19 mouse cellular contexts compared by ENCODE assay signal in genomic region chr1:88219054-88219453, GRCm38 (mm10). TPM values are rescaled to one million over a fixed set of nuclear protein-coding genes. Genes with fewer than 3 reads are reported as not detected.
A peak's percentile ranks its signal among the peaks of the same experiment; 100 is the strongest.
DNase-seq lines count a peak whose midpoint lies in the region; ATAC-seq and TF ChIP-seq lines count a peak whose summit lies in the region.
"Had no signal": no experiment of that assay in that cellular context is flagged by ENCODE, and none has a peak within 500 bp of the region (broad histone marks: within the 10 kb centered on the region; RNA-seq: fewer than 3 reads in every experiment).

No protein-coding gene starts in this region.

- peaks cover 38% of the 10 kb centered on the region for H3K9me3 ChIP-seq in lung, embryonic 14.5 days (ENCODE audit: low read depth, low read length)
- H3K9me3 ChIP-seq: midbrain, embryonic 10.5 days had no signal

- no peaks in the 10 kb centered on the region for H3K36me3 ChIP-seq in lung, embryonic 14.5 days (ENCODE audit: insufficient read depth)
- H3K36me3 ChIP-seq: hindbrain, embryonic 12.5 days; limb, embryonic 12.5 days; midbrain, embryonic 10.5 days had no signal

- ATAC-seq in lung, embryonic 14.5 days (ENCODE audit: insufficient read depth) = no peak

- H3K9ac ChIP-seq in lung, embryonic 14.5 days = no peak overlapping the region
- H3K9ac ChIP-seq: hindbrain, embryonic 12.5 days; limb, embryonic 12.5 days had no signal

- no peak overlapping the region for H3K4me3 ChIP-seq in lung, embryonic 14.5 days (ENCODE audit: low read depth, low read length)
- H3K4me3 ChIP-seq: erythroblast, embryonic 14.5 days; hindbrain, embryonic 12.5 days; limb, embryonic 12.5 days; midbrain, embryonic 10.5 days had no signal

- 18% methylated on average over 1 of the region's 1 CpGs for WGBS in lung, embryonic 14.5 days

- no peak for TF ChIP-seq CTCF in lung, embryonic 14.5 days (IDR thresholded peaks at IDR 0.05; ENCODE audit: low read depth)

- no peak overlapping the region for H3K4me2 ChIP-seq in lung, embryonic 14.5 days
- H3K4me2 ChIP-seq: heart, embryonic 11.5 days; hindbrain, embryonic 12.5 days; limb, embryonic 12.5 days had no signal

- no peaks in the 10 kb centered on the region for H3K4me1 ChIP-seq in lung, embryonic 14.5 days (ENCODE audit: insufficient read depth)
- H3K4me1 ChIP-seq: hindbrain, embryonic 12.5 days; limb, embryonic 12.5 days; midbrain, embryonic 10.5 days had no signal

- no peak overlapping the region for H3K27ac ChIP-seq in lung, embryonic 14.5 days (ENCODE audit: low read depth)
- H3K27ac ChIP-seq: hindbrain, embryonic 12.5 days; limb, embryonic 12.5 days; midbrain, embryonic 10.5 days had no signal

- no peaks in the 10 kb centered on the region for H3K27me3 ChIP-seq in lung, embryonic 14.5 days (ENCODE audit: insufficient read depth, low read length)
- H3K27me3 ChIP-seq: hindbrain, embryonic 12.5 days; limb, embryonic 12.5 days had no signal

- DNase-seq in gastrocnemius, postnatal 25 days = peak; percentile 8
- no peak for DNase-seq in gastrocnemius, adult 8-10 months (ENCODE audit: low spot score in 2 of 2)
- peak; percentile 8 for DNase-seq in lung, embryonic 14.5 days
- DNase-seq in lung, adult 18-20 months = no peak
- peak; percentile 19 for DNase-seq in Muller cell, postnatal 12 days (ENCODE audit: inconsistent ontology term)
- DNase-seq in skeletal muscle tissue, adult 2 months (ENCODE audit: low read depth, low spot score) = peak; percentile 7
- no peak for DNase-seq in adrenal gland, postnatal 36 days
- DNase-seq: kidney, adult 11 months; kidney, postnatal 4 days had no signal

RNA-seq across cellular contexts. Expression of gene Ugt1a1, which starts 7.3 kb away (rescaled TPM):
- under 1 TPM in 1 of 2 experiments, not detected in 1; 0.13 TPM for total RNA-seq in gastrocnemius, postnatal 25 days (2021)
- under 1 TPM in 2 of 4 experiments, not detected in 2; 0.12 to 0.46 TPM for total RNA-seq in gastrocnemius, adult 8-10 months (2022)
- 0.16 TPM in 1 of 2 replicates, not detected in the other for polyA plus RNA-seq in lung, embryonic 14.5 days (2014; fragmentation: Nextera tagmentation; extraction: Ambion mirVana)
- total RNA-seq in adrenal gland, postnatal 36 days (2021) = 10 to 100 TPM in 1 of 2 experiments, under 1 TPM in 1; 0.73 to 55.5 TPM
- total RNA-seq: layer of hippocampus, postnatal 25 days had no signal
- polyA plus RNA-seq: erythroblast, embryonic 14.5 days; heart, embryonic 11.5 days; hindbrain, embryonic 12.5 days; limb, embryonic 12.5 days; lung, embryonic 16.5 days; midbrain, embryonic 10.5 days had no signal

RNA-seq across cellular contexts. Expression of gene Mroh2a, which starts 7.7 kb away (rescaled TPM):
- not detected for total RNA-seq in gastrocnemius, postnatal 25 days (2021)
- not detected for total RNA-seq in gastrocnemius, adult 8-10 months (2022)
- polyA plus RNA-seq in lung, embryonic 14.5 days (2014; fragmentation: Nextera tagmentation; extraction: Ambion mirVana) = 2.1 and 2.7 TPM in 2 replicates
- total RNA-seq in adrenal gland, postnatal 36 days (2021) = under 1 TPM; 0.30 to 0.43 TPM
- polyA plus RNA-seq: cortical plate, adult 2 months; erythroblast, embryonic 14.5 days had no signal

RNA-seq across cellular contexts. Expression of gene Dnajb3, which starts 13.5 kb away (rescaled TPM):
- total RNA-seq in gastrocnemius, postnatal 25 days (2021) = under 1 TPM in 1 of 2 experiments, not detected in 1; 0.27 TPM
- not detected for total RNA-seq in gastrocnemius, adult 8-10 months (2022)
- 6.2 and 8.2 TPM in 2 replicates for polyA plus RNA-seq in lung, embryonic 14.5 days (2014; fragmentation: Nextera tagmentation; extraction: Ambion mirVana)
- total RNA-seq in adrenal gland, postnatal 36 days (2021) = 1 to 10 TPM; 1.5 to 5.9 TPM

RNA-seq across cellular contexts. Expression of gene Ugt1a2, which starts 18.7 kb away (rescaled TPM):
- total RNA-seq in gastrocnemius, postnatal 25 days (2021) = under 1 TPM in 1 of 2 experiments, not detected in 1; 0.27 TPM
- under 1 TPM in 1 of 4 experiments, not detected in 3; 0.16 TPM for total RNA-seq in gastrocnemius, adult 8-10 months (2022)
- not detected in 2 replicates for polyA plus RNA-seq in lung, embryonic 14.5 days (2014; fragmentation: Nextera tagmentation; extraction: Ambion mirVana)
- total RNA-seq in adrenal gland, postnatal 36 days (2021) = under 1 TPM in 1 of 2 experiments, not detected in 1; 0.33 TPM
- total RNA-seq: layer of hippocampus, postnatal 25 days had no signal
- polyA plus RNA-seq: cortical plate, adult 2 months; erythroblast, embryonic 14.5 days; heart, embryonic 11.5 days; limb, embryonic 12.5 days; lung, embryonic 16.5 days; midbrain, embryonic 10.5 days had no signal

RNA-seq across cellular contexts. Expression of gene Ugt1a5, which starts 53.2 kb away (rescaled TPM):
- total RNA-seq in gastrocnemius, postnatal 25 days (2021) = not detected
- total RNA-seq in gastrocnemius, adult 8-10 months (2022) = not detected
- 0.08 TPM in 1 of 2 replicates, not detected in the other for polyA plus RNA-seq in lung, embryonic 14.5 days (2014; fragmentation: Nextera tagmentation; extraction: Ambion mirVana)
- total RNA-seq in adrenal gland, postnatal 36 days (2021) = under 1 TPM; 0.17 to 0.20 TPM
- total RNA-seq: layer of hippocampus, postnatal 25 days had no signal
- polyA plus RNA-seq: cortical plate, adult 2 months; erythroblast, embryonic 14.5 days; heart, embryonic 11.5 days; hindbrain, embryonic 12.5 days; limb, embryonic 12.5 days; lung, embryonic 16.5 days; midbrain, embryonic 10.5 days; stomach, embryonic 14.5 days; thymus, postnatal 0 days had no signal

Comparison
In these comparisons a context has a peak if more than half of its experiments do, and no peak if none do; other contexts are left out.
1. DNase-seq: peak in gastrocnemius, postnatal 25 days (single experiment), lung, embryonic 14.5 days (single experiment), Muller cell, postnatal 12 days (single experiment) and skeletal muscle tissue, adult 2 months (single experiment); none in gastrocnemius, adult 8-10 months (0 of 2), lung, adult 18-20 months (0 of 2) and adrenal gland, postnatal 36 days (0 of 2).